Mouse (Mus musculus) pancreas, adult 10 weeks (tissue): ENCODE results near the gene Actbl2. TPM values are rescaled to one million over a fixed set of nuclear protein-coding genes. Genes with fewer than 3 reads are reported as not detected.

ENCODE experiments used
- polyA plus RNA-seq: library from polyadenylated mRNA; stranded (reverse); fragments of 350-450 nt; fragmentation: Illumina TruSeq; extraction: RNeasy Lipid Tissue Mini Kit (QIAGEN cat#74804); gene quantifications from one replicate; pipeline ENCODE4 v1.2.3, GENCODE M21; 2015; ENCODE audit warnings: low read depth, low replicate concordance; ENCODE audit not compliant: insufficient read depth

The Actbl2 gene
- polyA plus RNA-seq: not detected

GRCm38 (mm10) chr13:111254713-111255112 lies at the start of gene Actbl2:
TSS of gene Actbl2 (plus strand) at chr13:111255013.

Other genes starting within 250 kb of the Actbl2 start
- gene Gpbp1, start 235.1 kb downstream of the Actbl2 start, polyA plus RNA-seq: 15.5 TPM